Mouse (Mus musculus) E14TG2a.4 (cell line): ENCODE data around the gene Cpa4.

Source experiments
- CTCF ChIP-seq: conservative IDR thresholded peaks from 2 replicates; pipeline ENCODE4 v1.5.1; 2014; ENCODE audit warnings: low read length
- NANOG ChIP-seq: IDR thresholded peaks from 2 replicates; pipeline ENCODE4 v1.6.1; 2014; ENCODE audit warnings: borderline replicate concordance, low read length, mixed read lengths
- POU5F1 ChIP-seq: IDR thresholded peaks from 2 replicates; pipeline ENCODE4 v1.6.1; 2014; ENCODE audit warnings: low read length, borderline replicate concordance

DNA sequence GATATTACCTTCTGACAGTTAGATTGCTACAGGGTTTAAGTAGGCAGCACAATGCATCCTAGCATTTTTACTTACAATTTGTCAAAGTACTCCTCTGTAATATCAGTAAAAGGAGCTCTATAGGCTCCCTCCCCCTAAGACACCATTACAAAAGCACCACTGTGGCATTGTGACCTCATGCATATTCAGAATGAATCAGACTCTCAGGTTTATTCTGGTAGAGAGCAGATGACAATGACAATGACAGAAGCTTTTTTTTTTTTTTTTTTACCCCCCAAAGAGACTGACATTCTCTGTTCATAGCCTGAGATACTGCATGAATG, 17.0 kb upstream of the Cpa4 start:
- TF ChIP-seq CTCF = no peak
- no peak for TF ChIP-seq POU5F1
- no peak for TF ChIP-seq NANOG
